Mouse (Mus musculus): ENCODE data around the gene Usp7. TPM values are rescaled to one million over a fixed set of nuclear protein-coding genes. Genes with fewer than 3 reads are reported as not detected.

The Usp7 gene
- total and polyA plus RNA-seq, 3 experiments: 25.9 to 362 (median 150) TPM

GRCm38 (mm10) chr16:8725807-8726206 is 66.3 kb downstream of the Usp7 start:
- Histone ChIP-seq H3K36me3 (replicated peaks) (peaks cover 69% of the 10 kb centered on the region), H3K4me3 (ENCODE audit: low read depth, low read length) (no peak overlapping the region), H3K4me1 (ENCODE audit: insufficient read depth, low read depth, low read length) (peaks cover 74% of the 10 kb centered on the region), H3K9me3 (replicated peaks) (no peaks in the 10 kb centered on the region), H3K27me3 (ENCODE audit: insufficient read depth, low read length) (no peaks in the 10 kb centered on the region)
- no peak for TF ChIP-seq POLR2AphosphoS5 (IDR thresholded peaks at IDR 0.05; ENCODE audit: insufficient replicate concordance, low read depth, low read length)
- no peak for TF ChIP-seq TAL1 (conservative IDR thresholded peaks at IDR 0.05; ENCODE audit: low read depth, low read length)
- TF ChIP-seq CTCF (IDR thresholded peaks at IDR 0.05; ENCODE audit: low read depth, low read length): no peak
- no peak for TF ChIP-seq GATA2 (IDR thresholded peaks at IDR 0.05; ENCODE audit: borderline replicate concordance, low read depth, low read length)
- TF ChIP-seq GATA1 (IDR thresholded peaks at IDR 0.05; ENCODE audit: borderline replicate concordance, low read length): no peak
- peak; percentile 28; the same call in 1 of the 2 replicates for ATAC-seq (ENCODE audit: extremely low read depth, insufficient number of reproducible peaks, low FRiP score, poor library complexity, severe bottlenecking)
- no peak for DNase-seq (ENCODE audit: low spot score)

- H3K36me3 ChIP-seq (replicated peaks): peaks cover 68% of the 10 kb centered on the region
- DNase-seq (ENCODE audit: low spot score) (no peak), ATAC-seq (ENCODE audit: extremely low read depth, insufficient number of reproducible peaks, low FRiP score, poor library complexity, severe bottlenecking) (no peak)
- peaks cover 61% of the 10 kb centered on the region for H3K4me1 ChIP-seq (ENCODE audit: insufficient read depth, low read depth, low read length)
- H3K27me3 ChIP-seq (ENCODE audit: insufficient read depth, low read length): no peaks in the 10 kb centered on the region
- no peak overlapping the region for H3K4me3 ChIP-seq (ENCODE audit: low read depth, low read length)
- no peaks in the 10 kb centered on the region for H3K9me3 ChIP-seq (replicated peaks)
- TF ChIP-seq GATA1 (IDR thresholded peaks at IDR 0.05; ENCODE audit: borderline replicate concordance, low read length) (no peak), CTCF (IDR thresholded peaks at IDR 0.05; ENCODE audit: low read depth, low read length) (no peak), POLR2AphosphoS5 (IDR thresholded peaks at IDR 0.05; ENCODE audit: insufficient replicate concordance, low read depth, low read length) (no peak), GATA2 (IDR thresholded peaks at IDR 0.05; ENCODE audit: borderline replicate concordance, low read depth, low read length) (no peak)
Measured at GRCm38 (mm10) chr16:8724031-8724430, 68.1 kb downstream of the Usp7 start.

GRCm38 (mm10) chr16:8720447-8720846 is 71.7 kb downstream of the Usp7 start:
- Histone ChIP-seq H3K4me3 (ENCODE audit: low read depth, low read length) (no peak overlapping the region), H3K9me3 (replicated peaks) (no peaks in the 10 kb centered on the region), H3K27me3 (ENCODE audit: insufficient read depth, low read length) (no peaks in the 10 kb centered on the region), H3K36me3 (replicated peaks) (peaks cover 74% of the 10 kb centered on the region), H3K4me1 (ENCODE audit: insufficient read depth, low read depth, low read length) (peaks cover 46% of the 10 kb centered on the region)
- no peak for ATAC-seq (ENCODE audit: extremely low read depth, insufficient number of reproducible peaks, low FRiP score, poor library complexity, severe bottlenecking)
- TF ChIP-seq GATA1 (IDR thresholded peaks at IDR 0.05; ENCODE audit: borderline replicate concordance, low read length): no peak
- no peak for TF ChIP-seq GATA2 (IDR thresholded peaks at IDR 0.05; ENCODE audit: borderline replicate concordance, low read depth, low read length)
- TF ChIP-seq TAL1 (conservative IDR thresholded peaks at IDR 0.05; ENCODE audit: low read depth, low read length): no peak
- no peak for TF ChIP-seq POLR2AphosphoS5 (IDR thresholded peaks at IDR 0.05; ENCODE audit: insufficient replicate concordance, low read depth, low read length)
- no peak for DNase-seq (ENCODE audit: low spot score)

GRCm38 (mm10) chr16:8717744-8718143 is 74.4 kb downstream of the Usp7 start:
- TF ChIP-seq POLR2AphosphoS5 (IDR thresholded peaks at IDR 0.05; ENCODE audit: insufficient replicate concordance, low read depth, low read length) (no peak), GATA1 (IDR thresholded peaks at IDR 0.05; ENCODE audit: borderline replicate concordance, low read length) (no peak), GATA2 (IDR thresholded peaks at IDR 0.05; ENCODE audit: borderline replicate concordance, low read depth, low read length) (no peak), CTCF (IDR thresholded peaks at IDR 0.05; ENCODE audit: low read depth, low read length) (no peak), TAL1 (conservative IDR thresholded peaks at IDR 0.05; ENCODE audit: low read depth, low read length) (no peak)
- no peak for ATAC-seq (ENCODE audit: extremely low read depth, insufficient number of reproducible peaks, low FRiP score, poor library complexity, severe bottlenecking)
- Histone ChIP-seq H3K4me3 (ENCODE audit: low read depth, low read length) (no peak overlapping the region), H3K4me1 (ENCODE audit: insufficient read depth, low read depth, low read length) (peaks cover 27% of the 10 kb centered on the region), H3K9me3 (replicated peaks) (no peaks in the 10 kb centered on the region), H3K36me3 (replicated peaks) (peaks cover 85% of the 10 kb centered on the region), H3K27me3 (ENCODE audit: insufficient read depth, low read length) (no peaks in the 10 kb centered on the region)
- no peak for DNase-seq (ENCODE audit: low spot score)

DNA sequence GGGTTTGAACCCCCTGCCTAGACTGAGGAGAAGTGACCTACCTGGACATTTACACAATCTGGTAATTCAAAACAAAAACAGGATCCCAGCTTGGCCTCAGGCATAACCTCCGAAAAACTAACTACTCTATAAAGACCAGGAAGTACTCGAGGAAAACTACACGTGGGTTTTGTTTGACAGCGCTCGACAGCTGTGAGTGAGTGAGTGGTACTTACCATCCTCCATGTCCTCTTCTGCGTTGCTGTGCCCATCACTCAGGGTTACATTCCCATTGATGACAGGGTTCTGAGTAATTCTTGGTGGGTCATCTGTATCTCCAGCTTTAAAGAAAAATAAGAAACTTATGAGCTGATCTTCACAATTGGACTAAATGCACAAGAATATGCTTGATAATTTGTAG is 75.8 kb downstream of the Usp7 start:
- peaks cover 17% of the 10 kb centered on the region for H3K4me1 ChIP-seq (ENCODE audit: insufficient read depth, low read depth, low read length)
- no peak for ATAC-seq (ENCODE audit: extremely low read depth, insufficient number of reproducible peaks, low FRiP score, poor library complexity, severe bottlenecking)
- peaks cover 87% of the 10 kb centered on the region for H3K36me3 ChIP-seq (replicated peaks)
- no peaks in the 10 kb centered on the region for H3K9me3 ChIP-seq (replicated peaks)
- TF ChIP-seq POLR2AphosphoS5 (IDR thresholded peaks at IDR 0.05; ENCODE audit: insufficient replicate concordance, low read depth, low read length) (no peak), TAL1 (conservative IDR thresholded peaks at IDR 0.05; ENCODE audit: low read depth, low read length) (no peak), CTCF (IDR thresholded peaks at IDR 0.05; ENCODE audit: low read depth, low read length) (no peak), GATA1 (IDR thresholded peaks at IDR 0.05; ENCODE audit: borderline replicate concordance, low read length) (no peak), GATA2 (IDR thresholded peaks at IDR 0.05; ENCODE audit: borderline replicate concordance, low read depth, low read length) (no peak)
- no peak for DNase-seq (ENCODE audit: low spot score)
- H3K27me3 ChIP-seq (ENCODE audit: insufficient read depth, low read length): no peaks in the 10 kb centered on the region
- no peak overlapping the region for H3K4me3 ChIP-seq (ENCODE audit: low read depth, low read length)

DNA sequence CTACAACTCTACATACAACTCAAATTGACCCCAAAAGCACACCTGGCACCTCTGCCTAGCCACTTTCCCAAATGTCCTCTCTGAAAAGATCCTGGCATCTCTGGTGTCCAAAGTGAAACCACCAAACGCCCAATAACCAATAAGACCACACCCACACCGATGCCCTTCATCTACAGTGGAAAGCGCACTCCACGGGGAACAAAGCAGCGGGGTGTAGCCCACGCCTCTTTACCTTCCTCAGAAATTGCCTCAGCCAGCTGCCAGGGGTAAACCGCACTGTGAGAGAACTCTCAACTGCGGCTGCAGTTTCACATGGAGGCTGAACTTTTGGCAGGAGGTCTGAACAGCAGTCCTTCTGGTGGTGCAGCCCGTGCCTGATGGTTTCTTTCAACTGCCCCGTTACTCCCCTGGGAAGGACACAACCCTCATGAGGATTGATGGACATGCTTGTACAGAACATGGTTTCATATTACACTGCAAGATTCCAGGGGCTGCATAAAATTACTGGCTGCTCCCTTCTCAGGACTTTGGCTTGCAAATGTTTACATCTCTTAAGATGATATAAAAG is 76.5 kb downstream of the Usp7 start:
- DNase-seq (ENCODE audit: low spot score) (no peak), ATAC-seq (ENCODE audit: extremely low read depth, insufficient number of reproducible peaks, low FRiP score, poor library complexity, severe bottlenecking) (no peak)
- Histone ChIP-seq H3K4me1 (ENCODE audit: insufficient read depth, low read depth, low read length) (peaks cover 17% of the 10 kb centered on the region), H3K36me3 (replicated peaks) (peaks cover 88% of the 10 kb centered on the region), H3K27me3 (ENCODE audit: insufficient read depth, low read length) (no peaks in the 10 kb centered on the region), H3K9me3 (replicated peaks) (no peaks in the 10 kb centered on the region), H3K4me3 (ENCODE audit: low read depth, low read length) (no peak overlapping the region)
- TF ChIP-seq GATA1 (IDR thresholded peaks at IDR 0.05; ENCODE audit: borderline replicate concordance, low read length) (no peak), POLR2AphosphoS5 (IDR thresholded peaks at IDR 0.05; ENCODE audit: insufficient replicate concordance, low read depth, low read length) (no peak), CTCF (IDR thresholded peaks at IDR 0.05; ENCODE audit: low read depth, low read length) (no peak), TAL1 (conservative IDR thresholded peaks at IDR 0.05; ENCODE audit: low read depth, low read length) (no peak), GATA2 (IDR thresholded peaks at IDR 0.05; ENCODE audit: borderline replicate concordance, low read depth, low read length) (no peak)

Measured in G1E (cell line).